Mouse (Mus musculus) CH12.LX (cell line): ENCODE measurements at regions not wholly inside any gene's neighbourhood (a gene's known extent, or its start where the extent isn't known, plus 50 kb on each side); places are given as distances from the start of the nearest gene placed in this dataset.

Source experiments
- DNase-seq: peaks from one replicate; pipeline ENCODE4 v3.0.0-alpha.2; 2013; ENCODE audit errors: extremely low read depth
- H3K27ac ChIP-seq: 2 replicates; pipeline ENCODE4 v1.5.1; 2012; ENCODE audit warnings: low read depth, mild to moderate bottlenecking, control low read depth, moderate library complexity; ENCODE audit not compliant: insufficient read depth
- H3K27me3 ChIP-seq: replicated peaks from 2 replicates; pipeline ENCODE3; 2012; ENCODE audit warnings: inconsistent platforms
- H3K36me3 ChIP-seq, 2 experiments: replicated peaks in 1 of 2; 2 replicates each; pipeline versions ENCODE3 to v1.6.1; 2012; ENCODE audit warnings: inconsistent platforms in 1 of 2, low read length in 1 of 2, mild to moderate bottlenecking in 1 of 2, mixed read lengths in 1 of 2, moderate library complexity in 1 of 2; ENCODE audit not compliant: control insufficient read depth in 1 of 2, insufficient read depth in 1 of 2
- H3K4me1 ChIP-seq, 2 experiments: 2 replicates each; pipeline ENCODE4 v1.6.1; 2012; ENCODE audit warnings: inconsistent platforms in 1 of 2, moderate library complexity in 1 of 2; ENCODE audit not compliant: insufficient read depth in 2 of 2, control insufficient read depth in 1 of 2
- H3K4me2 ChIP-seq: 2 replicates; pipeline ENCODE4 v1.6.1; 2012; ENCODE audit warnings: low read depth, mild to moderate bottlenecking, control low read depth; ENCODE audit not compliant: poor library complexity, insufficient read depth, severe bottlenecking
- H3K4me3 ChIP-seq, 3 experiments: fragments of 150-350 bp in 1 of 3; sonication (generic) in 1 of 3; replicated peaks in 1 of 3; 2 replicates each; pipeline versions ENCODE3 to v1.5.1; 2011 to 2012; ENCODE audit warnings: low read depth in 2 of 3, low read length in 2 of 3, mild to moderate bottlenecking in 2 of 3, moderate library complexity in 2 of 3, control low read depth in 1 of 3, improper control_type of control experiment in 1 of 3, inconsistent platforms in 1 of 3, mixed read lengths in 1 of 3; ENCODE audit not compliant: poor library complexity in 1 of 3
- H3K79me2 ChIP-seq: replicated peaks from 2 replicates; pipeline ENCODE4 v1.6.1; 2012; ENCODE audit warnings: mild to moderate bottlenecking, moderate library complexity; ENCODE audit not compliant: control insufficient read depth, poor library complexity, insufficient read depth, severe bottlenecking; ENCODE audit errors: extremely low read depth
- H3K9ac ChIP-seq: 2 replicates; pipeline ENCODE4 v1.6.1; 2012; ENCODE audit warnings: low read depth, mild to moderate bottlenecking, control low read depth, moderate library complexity; ENCODE audit not compliant: insufficient read depth
- H3K9me3 ChIP-seq: replicated peaks from 2 replicates; pipeline ENCODE3; 2012; ENCODE audit warnings: low read length, inconsistent platforms, mixed read lengths
- BHLHE40 ChIP-seq: IDR thresholded peaks from 2 replicates; pipeline ENCODE4 v1.6.1; 2011; ENCODE audit warnings: mild to moderate bottlenecking, low read depth, low read length, improper control_type of control experiment
- CHD1 ChIP-seq: IDR thresholded peaks from 2 replicates; pipeline ENCODE4 v1.6.1; 2012; ENCODE audit warnings: low read depth, low read length, improper control_type of control experiment, inconsistent platforms
- CHD2 ChIP-seq: IDR thresholded peaks from 2 replicates; pipeline ENCODE4 v1.6.1; 2011; ENCODE audit warnings: low read length, improper control_type of control experiment
- E2F4 ChIP-seq: IDR thresholded peaks from 2 replicates; pipeline ENCODE4 v1.6.1; 2011; ENCODE audit warnings: low read depth, low read length, improper control_type of control experiment; ENCODE audit not compliant: insufficient replicate concordance
- EP300 ChIP-seq: IDR thresholded peaks from 2 replicates; pipeline ENCODE4 v1.6.1; 2011; ENCODE audit warnings: low read length, improper control_type of control experiment
- ETS1 ChIP-seq: conservative IDR thresholded peaks from 2 replicates; pipeline ENCODE4 v1.6.1; 2012; ENCODE audit warnings: low read depth, mild to moderate bottlenecking, inconsistent platforms, low read length, improper control_type of control experiment, moderate library complexity
- GABPA ChIP-seq: IDR thresholded peaks from 2 replicates; pipeline ENCODE4 v1.6.1; 2012; ENCODE audit warnings: low read depth, low read length, improper control_type of control experiment, inconsistent platforms; ENCODE audit not compliant: insufficient replicate concordance
- IRF4 ChIP-seq: IDR thresholded peaks from 2 replicates; pipeline ENCODE4 v1.6.1; 2014; ENCODE audit warnings: low read depth, mild to moderate bottlenecking, inconsistent platforms, low read length, improper control_type of control experiment
- JUN ChIP-seq: IDR thresholded peaks from 2 replicates; pipeline ENCODE4 v1.6.1; 2011; ENCODE audit warnings: low read depth, mild to moderate bottlenecking, low read length, improper control_type of control experiment, moderate library complexity; ENCODE audit not compliant: insufficient read depth
- JUND ChIP-seq: conservative IDR thresholded peaks from 2 replicates; pipeline ENCODE4 v1.6.1; 2011; ENCODE audit warnings: low read depth, low read length, improper control_type of control experiment
- MAFK ChIP-seq: IDR thresholded peaks from 2 replicates; pipeline ENCODE4 v1.6.1; 2011; ENCODE audit warnings: low read length, improper control_type of control experiment; ENCODE audit not compliant: insufficient replicate concordance
- MAX ChIP-seq: IDR thresholded peaks from 2 replicates; pipeline ENCODE4 v1.6.1; 2011; ENCODE audit warnings: low read length, improper control_type of control experiment
- MAZ ChIP-seq: IDR thresholded peaks from 2 replicates; pipeline ENCODE4 v1.6.1; 2012; ENCODE audit warnings: low read depth, mild to moderate bottlenecking, inconsistent platforms, low read length, improper control_type of control experiment, moderate library complexity
- NELFE ChIP-seq: IDR thresholded peaks from 2 replicates; pipeline ENCODE4 v1.6.1; 2011; ENCODE audit warnings: low read depth, low read length, improper control_type of control experiment
- NRF1 ChIP-seq: IDR thresholded peaks from 2 replicates; pipeline ENCODE4 v1.6.1; 2014; ENCODE audit warnings: low read depth, mild to moderate bottlenecking, inconsistent platforms, low read length, improper control_type of control experiment, moderate library complexity
- PAX5 ChIP-seq: IDR thresholded peaks from 2 replicates; pipeline ENCODE4 v1.6.1; 2012; ENCODE audit warnings: low read length, inconsistent platforms, mixed read lengths
- POLR2A ChIP-seq: IDR thresholded peaks from 2 replicates; pipeline ENCODE4 v1.6.1; 2011; ENCODE audit warnings: low read depth, mild to moderate bottlenecking, improper control_type of control experiment, low read length
- RCOR1 ChIP-seq: conservative IDR thresholded peaks from 2 replicates; pipeline ENCODE4 v1.6.1; 2012; ENCODE audit warnings: low read depth, mild to moderate bottlenecking, inconsistent platforms, low read length, improper control_type of control experiment
- SMC3 ChIP-seq: IDR thresholded peaks from 2 replicates; pipeline ENCODE4 v1.6.1; 2011; ENCODE audit warnings: low read depth, low read length, improper control_type of control experiment
- UBTF ChIP-seq: IDR thresholded peaks from 2 replicates; pipeline ENCODE4 v1.6.1; 2012; ENCODE audit warnings: low read depth, mild to moderate bottlenecking, inconsistent platforms, low read length, improper control_type of control experiment, moderate library complexity
- USF1 ChIP-seq: IDR thresholded peaks from 2 replicates; pipeline ENCODE4 v1.6.1; 2014; ENCODE audit warnings: low read depth, mild to moderate bottlenecking, inconsistent platforms, low read length, improper control_type of control experiment
- USF2 ChIP-seq: conservative IDR thresholded peaks from 2 replicates; pipeline ENCODE4 v1.6.1; 2011; ENCODE audit warnings: low read depth, low read length, improper control_type of control experiment
- ZMIZ1 ChIP-seq: IDR thresholded peaks from 2 replicates; pipeline ENCODE4 v1.6.1; 2012; ENCODE audit warnings: low read depth, mild to moderate bottlenecking, inconsistent platforms, low read length, improper control_type of control experiment
- dilution Hi-C: fragments of 300-500 bp; cut with MboI; formaldehyde crosslinking; loops from 2 replicates; pipeline ENCODE4 v1.14.3; 2020; ENCODE audit warnings: low sequenced_read_pairs; ENCODE audit not compliant: extremely low pct_unique_long_range_greater_than_20kb, extremely low pct_ligation_motif_present
- in situ Hi-C: fragments of 300-500 bp; cut with MboI; formaldehyde crosslinking; loops from 3 replicates; pipeline ENCODE4 v1.14.3; 2019; ENCODE audit warnings: low sequenced_read_pairs, low pct_ligation_motif_present, low pct_unique_long_range_greater_than_20kb, mixed read lengths

DNA sequence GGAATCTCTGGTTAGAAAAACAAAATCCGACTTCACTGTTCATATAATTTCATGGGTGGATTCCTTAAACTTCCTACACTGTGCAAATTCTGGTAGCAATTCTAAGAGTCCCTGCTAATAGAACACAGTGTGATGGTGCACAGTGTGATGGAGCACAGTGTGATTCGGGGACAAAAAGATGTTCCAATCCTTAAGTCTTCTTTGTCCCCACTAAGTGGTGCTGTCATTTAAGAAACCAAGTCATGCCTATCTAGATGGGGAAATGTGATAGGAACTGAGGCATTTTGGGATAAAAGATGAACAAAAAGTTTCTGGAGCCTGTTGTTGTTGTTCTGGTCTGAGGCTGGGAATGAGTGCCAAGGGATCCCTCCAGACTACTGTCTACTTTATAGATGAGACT lies 145.3 kb downstream of the Edem1 start:
- H3K79me2 ChIP-seq: no peaks in the 10 kb centered on the region
- no peaks in the 10 kb centered on the region for H3K9me3 ChIP-seq
- no peaks in the 10 kb centered on the region for H3K36me3 ChIP-seq
- no peaks in the 10 kb centered on the region for H3K27me3 ChIP-seq
- no peak overlapping the region for H3K4me3 ChIP-seq
- DNase-seq: no peak
- H3K4me2 ChIP-seq: no peak overlapping the region
- H3K9ac ChIP-seq: no peak overlapping the region
- H3K4me1 ChIP-seq: no peaks in the 10 kb centered on the region
- in situ Hi-C loops: no loop called here
- H3K27ac ChIP-seq: no peak overlapping the region
- TF ChIP-seq ETS1: no peak
- TF ChIP-seq IRF4: no peak
- TF ChIP-seq NELFE: no peak
- TF ChIP-seq BHLHE40: no peak
- TF ChIP-seq GABPA: no peak
- TF ChIP-seq ZMIZ1: no peak
- no peak for TF ChIP-seq EP300
- TF ChIP-seq PAX5: no peak
- no peak for TF ChIP-seq UBTF
- TF ChIP-seq USF1: no peak
- TF ChIP-seq MAFK: no peak
- no peak for TF ChIP-seq E2F4
- no peak for TF ChIP-seq MAZ
- TF ChIP-seq USF2: no peak
- TF ChIP-seq SMC3: no peak
- TF ChIP-seq NRF1: no peak
- no peak for TF ChIP-seq MAX
- TF ChIP-seq JUN: no peak
- dilution Hi-C loops: no loop called here

DNA sequence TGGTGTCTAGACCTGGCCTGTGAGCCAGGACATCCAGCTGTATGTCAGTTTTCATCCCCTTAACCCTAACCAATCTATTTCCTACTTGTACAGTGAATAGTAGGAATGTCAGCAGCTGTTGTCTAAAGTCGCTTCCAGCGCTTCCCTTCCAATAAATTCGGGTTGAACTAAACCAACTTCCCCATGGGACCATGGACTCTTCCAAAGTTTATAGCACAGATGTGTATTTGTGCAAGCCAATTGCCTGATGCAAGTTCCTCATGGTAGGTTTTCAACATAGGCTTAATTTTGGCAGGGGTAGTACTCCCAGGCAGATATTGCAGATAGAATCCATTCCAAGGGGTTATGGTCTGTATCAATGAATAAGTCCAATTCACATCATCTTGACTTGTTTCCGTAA lies 161.1 kb downstream of the Edem1 start:
- in situ Hi-C loops (no loop called here), dilution Hi-C loops (no loop called here)
- no peak overlapping the region for H3K4me3 ChIP-seq
- no peak overlapping the region for H3K27ac ChIP-seq
- no peaks in the 10 kb centered on the region for H3K9me3 ChIP-seq
- H3K4me1 ChIP-seq: no peaks in the 10 kb centered on the region
- TF ChIP-seq CHD1: no peak
- TF ChIP-seq USF2: no peak
- TF ChIP-seq MAFK: no peak
- TF ChIP-seq CHD2: no peak
- no peak for TF ChIP-seq POLR2A
- TF ChIP-seq RCOR1: no peak
- no peak for TF ChIP-seq JUND
- no peak for TF ChIP-seq IRF4
- TF ChIP-seq E2F4: no peak
- TF ChIP-seq NRF1: no peak
- no peak for DNase-seq
- no peak overlapping the region for H3K9ac ChIP-seq
- no peaks in the 10 kb centered on the region for H3K36me3 ChIP-seq
- H3K27me3 ChIP-seq: no peaks in the 10 kb centered on the region
- H3K79me2 ChIP-seq: no peaks in the 10 kb centered on the region
- H3K4me2 ChIP-seq: no peak overlapping the region
